In the genomic region with DNA sequence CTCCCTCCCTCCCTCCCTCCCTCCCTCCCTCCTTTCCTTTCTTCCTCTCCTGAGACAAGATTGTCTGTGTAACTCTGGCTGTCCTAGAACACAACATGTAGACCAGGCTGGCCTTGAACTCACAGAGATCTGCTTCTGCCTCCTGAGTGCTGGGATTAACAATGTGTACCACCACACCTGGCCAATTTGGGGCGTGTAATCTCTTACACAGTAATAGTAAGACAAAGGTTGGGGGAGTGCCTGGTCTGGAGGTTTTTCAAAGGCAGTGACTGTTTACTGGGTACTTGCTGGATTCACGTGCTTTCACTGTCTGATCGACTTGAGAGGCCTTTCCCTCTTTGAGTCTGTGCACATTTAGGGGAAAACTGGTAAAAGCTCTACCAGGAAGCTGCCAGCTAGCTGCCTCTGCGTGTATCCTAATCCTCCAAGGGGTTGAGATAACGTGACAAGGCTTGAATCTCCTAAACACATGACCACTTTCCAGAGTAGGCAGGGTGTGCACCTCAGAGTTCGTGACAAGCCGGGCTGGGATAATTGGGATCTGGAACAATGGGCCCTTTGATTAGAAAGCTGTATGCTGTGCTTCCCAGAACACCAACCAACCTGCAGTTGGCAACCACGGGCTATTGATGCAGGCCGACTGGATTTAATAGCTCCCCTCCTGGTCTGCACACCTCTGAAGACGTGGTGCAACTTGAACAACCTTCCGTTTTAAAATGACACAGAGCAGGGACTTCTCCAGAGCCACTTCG, we compare ENCODE assay signal across 14 mouse cellular contexts. TPM values are rescaled to one million over a fixed set of nuclear protein-coding genes. Genes with fewer than 3 reads are reported as not detected.
DNase-seq lines count a peak whose midpoint lies in the region; ATAC-seq and TF ChIP-seq lines count a peak whose summit lies in the region.
"Had no signal": no experiment of that assay in that cellular context is flagged by ENCODE, and none has a peak within 500 bp of the region (broad histone marks: within the 10 kb centered on the region; RNA-seq: fewer than 3 reads in every experiment).

No protein-coding gene starts in this region.

- ATAC-seq in kidney, embryonic 16.5 days (ENCODE audit: low FRiP score, low TSS enrichment): 0 out of 2 replicates have a peak, but pooled peaks have one; percentile 42
- peak; percentile 48; the same call in 1 of the 2 replicates for ATAC-seq in forebrain, embryonic 15.5 days (replicated peaks)
- no peak for ATAC-seq in erythroblast, adult 5-6 weeks (replicated peaks; ENCODE audit: low FRiP score, poor library complexity, severe bottlenecking)
- ATAC-seq: inflammation-experienced regulatory T-cells, adult 6 months had no signal

- no peak for TF ChIP-seq POLR2A in brain, embryonic 14.5 days (IDR thresholded peaks at IDR 0.05; ENCODE audit: borderline replicate concordance, extremely low read depth, insufficient read depth, insufficient read length, poor library complexity, severe bottlenecking)

- no peaks in the 10 kb centered on the region for H3K27me3 ChIP-seq in kidney, embryonic 16.5 days (ENCODE audit: insufficient read depth, low read length)
- H3K27me3 ChIP-seq in forebrain, embryonic 15.5 days: no peaks in the 10 kb centered on the region
- H3K27me3 ChIP-seq: heart, embryonic 13.5 days had no signal

- no peak overlapping the region for H3K4me2 ChIP-seq in kidney, embryonic 16.5 days (replicated peaks; ENCODE audit: low read depth, low read length)
- no peak overlapping the region for H3K4me2 ChIP-seq in forebrain, embryonic 15.5 days (replicated peaks)
- H3K4me2 ChIP-seq: heart, embryonic 13.5 days had no signal

- no peak overlapping the region for H3K27ac ChIP-seq in kidney, embryonic 16.5 days (ENCODE audit: low read length)
- H3K27ac ChIP-seq in forebrain, embryonic 15.5 days (replicated peaks): no peak overlapping the region
- H3K27ac ChIP-seq: heart, embryonic 13.5 days; macrophage had no signal

- no peak for DNase-seq in kidney, postnatal 4 days
- peak; percentile 89 for DNase-seq in brain, embryonic 14.5 days (ENCODE audit: low read depth)
- DNase-seq in retina, embryonic 14.5 days (ENCODE audit: low spot score): peak; percentile 53
- DNase-seq in kidney, postnatal 36 days: no peak
- no peak for DNase-seq in adrenal gland, adult 2 months
- DNase-seq: cerebellum, postnatal 36 days; layer of hippocampus, adult 9-11 months; liver had no signal

- H3K36me3 ChIP-seq in kidney, embryonic 16.5 days (ENCODE audit: insufficient read depth, low read length): no peaks in the 10 kb centered on the region
- no peaks in the 10 kb centered on the region for H3K36me3 ChIP-seq in forebrain, embryonic 15.5 days

- TF ChIP-seq CTCF in brain, embryonic 14.5 days (IDR thresholded peaks at IDR 0.05; ENCODE audit: borderline replicate concordance, extremely low read depth, insufficient read depth, insufficient read length): no peak

- no peaks in the 10 kb centered on the region for H3K9me3 ChIP-seq in kidney, embryonic 16.5 days (ENCODE audit: low read length)
- no peaks in the 10 kb centered on the region for H3K9me3 ChIP-seq in forebrain, embryonic 15.5 days

- no peak overlapping the region for H3K4me3 ChIP-seq in kidney, embryonic 16.5 days (ENCODE audit: low read length)
- no peak overlapping the region for H3K4me3 ChIP-seq in forebrain, embryonic 15.5 days
- H3K4me3 ChIP-seq: heart, embryonic 13.5 days had no signal

- no peaks in the 10 kb centered on the region for H3K4me1 ChIP-seq in kidney, embryonic 16.5 days (ENCODE audit: insufficient read depth, low read length)
- peaks cover 10% of the 10 kb centered on the region; the same call in 1 of the 2 replicates for H3K4me1 ChIP-seq in forebrain, embryonic 15.5 days
- H3K4me1 ChIP-seq: heart, embryonic 13.5 days had no signal

- no peak overlapping the region for H3K9ac ChIP-seq in kidney, embryonic 16.5 days (replicated peaks; ENCODE audit: low read length)
- H3K9ac ChIP-seq in forebrain, embryonic 15.5 days (replicated peaks): no peak overlapping the region
- H3K9ac ChIP-seq: heart, embryonic 13.5 days had no signal

- WGBS in kidney, embryonic 16.5 days: 56% methylated on average over 12 of the region's 12 CpGs
- 8% methylated on average over 12 of the region's 12 CpGs for WGBS in forebrain, embryonic 15.5 days

RNA-seq across cellular contexts. Expression of a gene that starts 54.8 kb away (rescaled TPM):
- 59.0 and 60.1 TPM in 2 replicates for polyA plus RNA-seq in kidney, embryonic 16.5 days (2015; fragmentation: Nextera tagmentation; extraction: Ambion mirVana)
- 23.7 and 30.8 TPM in 2 replicates for polyA plus RNA-seq in brain, embryonic 14.5 days (2012; rRNA removed)
- 68.6 and 77.3 TPM in 2 replicates for polyA plus RNA-seq in forebrain, embryonic 15.5 days (2015; fragmentation: Nextera tagmentation; extraction: Ambion mirVana)
- 11.5 and 15.7 TPM in 2 replicates for total RNA-seq in erythroblast, adult 5-6 weeks (2015; ENCODE audit: low replicate concordance)
- 5.8 and 7.2 TPM in 2 replicates for total RNA-seq in erythroblast, adult 5-6 weeks (2017; ENCODE audit: low replicate concordance)
- total RNA-seq in adrenal gland, adult 2 months (2021): 10 to 100 TPM; 65.2 to 67.8 TPM
- 2.4 and 2.8 TPM in 2 replicates for polyA plus RNA-seq in adrenal gland, adult 2 months (2012; rRNA removed)

Comparison
In these comparisons a context has a peak if more than half of its experiments do, and no peak if none do; other contexts are left out.
1. DNase-seq: peak in brain, embryonic 14.5 days (single experiment) and retina, embryonic 14.5 days (single experiment); none in kidney, postnatal 4 days (0 of 2), kidney, postnatal 36 days (0 of 2) and adrenal gland, adult 2 months (single experiment).